Mouse (Mus musculus): ENCODE measurements at regions not wholly inside any gene's neighbourhood (a gene's known extent, or its start where the extent isn't known, plus 50 kb on each side); places are given as distances from the start of the nearest gene placed in this dataset.

- TF ChIP-seq EP300 (IDR thresholded peaks at IDR 0.05; ENCODE audit: low read depth) (no peak), CTCF (IDR thresholded peaks at IDR 0.05; ENCODE audit: low read depth) (no peak)
Observed at GRCm38 (mm10) chr13:44097141-44097540, 312.6 kb downstream of the Cd83 start.
